Mouse (Mus musculus): ENCODE results near the gene Wdr66. TPM values are rescaled to one million over a fixed set of nuclear protein-coding genes. Genes with fewer than 3 reads are reported as not detected.
A peak's percentile ranks its signal among the peaks of the same experiment; 100 is the strongest.

Gene Wdr66
- polyA plus RNA-seq, 1 experiment from 2014 or later = 0.80 TPM

GRCm38 (mm10) chr5:123298526-123298925 lies 46.6 kb downstream of the Wdr66 start:
- WGBS = 88% methylated on average over 6 of the region's 6 CpGs
- Histone ChIP-seq H3K9ac (no peak overlapping the region), H3K36me3 (no peaks in the 10 kb centered on the region), H3K4me1 (replicated peaks) (peaks cover 47% of the 10 kb centered on the region), H3K4me3 (no peak overlapping the region), H3K27ac (replicated peaks) (no peak overlapping the region), H3K27me3 (no peaks in the 10 kb centered on the region), H3K9me3 (no peaks in the 10 kb centered on the region), H3K4me2 (no peak overlapping the region)
- no peak for ATAC-seq (ENCODE audit: low FRiP score, low read depth)

DNA sequence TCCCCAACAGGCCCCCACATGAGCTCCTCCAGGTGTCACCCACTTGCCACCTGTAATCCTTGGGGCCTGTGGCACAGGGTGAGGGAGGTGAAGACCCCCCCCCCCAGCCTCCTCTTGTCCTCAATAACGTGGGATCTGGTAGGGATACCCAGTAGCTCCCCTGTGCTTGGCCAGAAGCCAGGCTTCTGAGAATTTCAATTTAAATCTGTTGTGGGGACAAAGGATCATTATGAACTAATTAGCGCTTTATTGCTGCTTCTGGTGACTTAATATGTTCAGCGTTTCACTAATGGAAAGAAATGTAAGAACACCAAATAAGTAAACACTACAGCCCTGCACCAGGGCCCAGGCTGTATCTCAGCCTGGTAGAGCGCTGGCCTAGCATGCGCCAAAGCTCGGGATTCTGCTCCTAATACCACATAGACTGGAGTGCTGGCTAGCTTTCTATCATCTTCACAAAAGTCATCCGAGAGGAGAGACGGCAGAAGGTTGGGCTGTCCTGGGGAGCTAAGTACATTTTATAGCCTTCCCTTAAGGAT lies 48.7 kb downstream of the Wdr66 start:
- Histone ChIP-seq H3K27ac (replicated peaks) (0 out of 2 replicates have a peak overlapping the region, but pooled peaks have one; percentile 32), H3K27me3 (no peaks in the 10 kb centered on the region), H3K4me2 (peak overlapping the region; percentile 1; the same call in 1 of the 2 replicates), H3K9ac (no peak overlapping the region), H3K4me3 (no peak overlapping the region), H3K4me1 (replicated peaks) (peaks cover 35% of the 10 kb centered on the region), H3K9me3 (no peaks in the 10 kb centered on the region), H3K36me3 (no peaks in the 10 kb centered on the region)
- ATAC-seq (ENCODE audit: low FRiP score, low read depth) = peak; percentile 31; the same call in 1 of the 2 replicates
- WGBS = 46% methylated on average over 8 of the region's 8 CpGs

DNA sequence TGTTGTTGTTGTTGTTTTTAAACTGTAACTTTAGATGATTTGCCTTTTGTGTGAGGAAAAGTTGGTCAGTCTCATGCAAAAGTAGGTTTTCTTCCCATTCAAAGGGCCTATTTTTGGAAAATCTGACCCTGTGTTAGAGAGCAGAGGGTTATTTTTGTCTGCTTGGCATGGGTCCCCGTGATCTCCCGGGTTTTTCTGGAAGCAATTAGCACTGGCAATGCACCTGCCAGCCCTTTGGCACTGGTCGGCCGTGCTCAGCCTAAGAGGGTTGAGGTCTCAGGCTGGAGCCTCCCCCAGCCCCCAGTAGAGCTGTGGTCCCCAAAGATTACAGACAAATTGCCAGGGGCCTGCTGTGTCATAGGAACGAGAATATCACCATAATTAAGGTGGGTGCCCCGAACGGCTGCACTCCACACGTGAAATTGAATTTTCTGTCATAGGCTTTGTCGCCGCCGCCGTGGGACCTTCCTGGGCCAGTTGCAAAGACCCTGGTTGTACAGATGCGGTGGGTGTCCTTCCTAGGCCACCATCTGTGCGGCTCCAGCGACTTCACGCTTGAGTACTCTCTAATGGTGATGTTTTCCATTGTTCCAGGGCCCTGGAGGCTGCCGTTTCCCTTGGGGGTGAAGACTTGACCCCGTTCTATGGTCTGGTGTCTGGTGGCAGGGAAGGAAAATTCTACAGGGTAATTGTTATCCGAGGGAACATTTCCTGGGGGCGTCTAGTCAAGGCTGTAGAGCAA lies 50.0 kb downstream of the Wdr66 start:
- Histone ChIP-seq H3K9me3 (no peaks in the 10 kb centered on the region), H3K4me2 (no peak overlapping the region), H3K27ac (replicated peaks) (no peak overlapping the region), H3K27me3 (no peaks in the 10 kb centered on the region), H3K36me3 (no peaks in the 10 kb centered on the region), H3K4me3 (no peak overlapping the region), H3K9ac (no peak overlapping the region), H3K4me1 (replicated peaks) (peaks cover 30% of the 10 kb centered on the region)
- WGBS = 15% methylated on average over 20 of the region's 20 CpGs
- ATAC-seq (ENCODE audit: low FRiP score, low read depth) = no peak

GRCm38 (mm10) chr5:123307630-123308282 lies 55.9 kb downstream of the Wdr66 start:
- WGBS = 54% methylated on average over 18 of the region's 18 CpGs
- Histone ChIP-seq H3K9me3 (no peaks in the 10 kb centered on the region), H3K27ac (replicated peaks) (no peak overlapping the region), H3K36me3 (no peaks in the 10 kb centered on the region), H3K4me2 (no peak overlapping the region), H3K4me1 (replicated peaks) (peaks cover 4% of the 10 kb centered on the region; the same call in 1 of the 2 replicates), H3K27me3 (no peaks in the 10 kb centered on the region), H3K4me3 (no peak overlapping the region), H3K9ac (no peak overlapping the region)
- ATAC-seq (ENCODE audit: low FRiP score, low read depth) = peak; percentile 61; the same call in 1 of the 2 replicates

DNA sequence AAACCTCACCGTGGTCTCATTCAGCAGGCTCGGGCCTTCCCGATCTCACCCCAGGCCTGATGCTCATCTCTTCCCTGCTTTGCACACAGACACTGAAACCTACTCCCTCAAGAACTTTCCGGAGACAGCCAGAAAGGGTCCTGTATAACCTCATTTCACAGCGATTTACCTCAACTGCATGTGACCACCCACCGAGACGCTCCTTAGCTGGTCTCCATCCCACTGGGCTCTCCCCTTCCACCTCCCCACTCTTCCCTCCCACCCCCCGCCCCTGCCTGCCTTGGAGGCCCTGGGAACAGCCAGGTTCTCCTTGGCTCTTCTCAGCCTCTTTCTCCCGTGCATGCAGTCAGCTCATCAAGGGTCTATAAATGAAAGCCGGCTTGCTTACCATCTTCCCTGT lies 57.9 kb downstream of the Wdr66 start:
- no peaks in the 10 kb centered on the region for H3K27me3 ChIP-seq
- H3K9ac ChIP-seq = no peak overlapping the region
- H3K9me3 ChIP-seq = no peaks in the 10 kb centered on the region
- H3K27ac ChIP-seq (replicated peaks) = no peak overlapping the region
- H3K36me3 ChIP-seq = no peaks in the 10 kb centered on the region
- no peak overlapping the region for H3K4me3 ChIP-seq
- 0 out of 2 replicates have a peak, but pooled peaks cover 4% of the 10 kb centered on the region for H3K4me1 ChIP-seq (replicated peaks)
- ATAC-seq (ENCODE audit: low FRiP score, low read depth) = no peak
- no peak overlapping the region for H3K4me2 ChIP-seq
- 46% methylated on average over 10 of the region's 10 CpGs for WGBS

DNA sequence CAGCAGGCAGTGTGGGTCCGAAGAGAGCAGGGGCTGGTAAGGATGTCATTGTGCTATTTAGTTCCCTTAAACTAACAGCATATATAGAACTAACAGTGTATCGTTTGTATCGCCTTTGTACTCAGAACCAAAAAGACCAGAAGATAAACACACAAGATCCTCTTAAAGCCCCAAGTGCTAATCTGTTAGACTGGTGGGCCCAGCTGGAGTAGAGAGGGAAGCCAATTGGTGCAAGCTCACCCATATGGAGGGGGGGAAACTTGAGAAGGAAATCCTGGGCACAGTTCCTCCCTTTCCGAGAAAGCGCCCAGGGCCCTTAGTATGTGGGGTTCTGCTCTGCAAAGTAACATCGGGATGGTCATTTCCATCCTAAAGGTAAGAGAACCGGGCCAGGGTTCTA lies 58.3 kb downstream of the Wdr66 start:
- no peaks in the 10 kb centered on the region for H3K27me3 ChIP-seq
- no peak for ATAC-seq (ENCODE audit: low FRiP score, low read depth)
- no peaks in the 10 kb centered on the region for H3K9me3 ChIP-seq
- peaks cover 4% of the 10 kb centered on the region; the same call in 1 of the 2 replicates for H3K4me1 ChIP-seq (replicated peaks)
- WGBS = 70% methylated on average over 7 of the region's 7 CpGs
- H3K27ac ChIP-seq (replicated peaks) = no peak overlapping the region
- no peak overlapping the region for H3K4me2 ChIP-seq
- no peak overlapping the region for H3K4me3 ChIP-seq
- H3K9ac ChIP-seq = no peak overlapping the region
- no peaks in the 10 kb centered on the region for H3K36me3 ChIP-seq

DNA sequence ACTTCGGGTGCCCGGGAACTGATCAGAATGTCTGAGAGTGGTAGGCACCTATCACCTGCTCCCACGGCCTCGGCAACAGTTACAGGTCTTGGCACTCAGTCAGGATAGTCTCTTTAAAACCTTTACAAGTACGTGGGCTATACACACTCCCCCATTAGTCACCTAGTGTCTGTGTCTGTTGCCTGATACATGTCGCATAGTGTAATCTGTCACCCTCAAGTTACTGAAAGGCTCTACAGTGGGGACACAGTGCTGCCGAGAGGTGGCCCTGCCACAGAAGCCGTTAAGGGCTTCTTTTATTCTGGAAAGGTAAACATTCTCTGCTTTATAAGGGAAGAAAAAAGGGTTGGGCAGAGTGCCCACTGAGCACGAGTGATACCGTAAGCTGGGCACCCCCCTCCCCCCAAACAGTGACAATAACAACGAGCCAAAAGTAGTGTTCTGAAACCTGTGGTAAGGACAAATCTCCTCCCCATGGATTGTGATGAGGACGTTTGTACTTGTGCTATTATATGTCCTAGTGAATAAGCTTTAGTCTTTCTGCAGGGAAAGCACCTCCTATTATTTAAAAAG lies 61.2 kb downstream of the Wdr66 start:
- Histone ChIP-seq H3K27ac (replicated peaks) (no peak overlapping the region), H3K4me2 (no peak overlapping the region), H3K4me1 (replicated peaks) (peaks cover 6% of the 10 kb centered on the region), H3K9ac (no peak overlapping the region), H3K4me3 (no peak overlapping the region), H3K36me3 (no peaks in the 10 kb centered on the region), H3K27me3 (no peaks in the 10 kb centered on the region), H3K9me3 (no peaks in the 10 kb centered on the region)
- no peak for ATAC-seq (ENCODE audit: low FRiP score, low read depth)
- 53% methylated on average over 12 of the region's 12 CpGs for WGBS

DNA sequence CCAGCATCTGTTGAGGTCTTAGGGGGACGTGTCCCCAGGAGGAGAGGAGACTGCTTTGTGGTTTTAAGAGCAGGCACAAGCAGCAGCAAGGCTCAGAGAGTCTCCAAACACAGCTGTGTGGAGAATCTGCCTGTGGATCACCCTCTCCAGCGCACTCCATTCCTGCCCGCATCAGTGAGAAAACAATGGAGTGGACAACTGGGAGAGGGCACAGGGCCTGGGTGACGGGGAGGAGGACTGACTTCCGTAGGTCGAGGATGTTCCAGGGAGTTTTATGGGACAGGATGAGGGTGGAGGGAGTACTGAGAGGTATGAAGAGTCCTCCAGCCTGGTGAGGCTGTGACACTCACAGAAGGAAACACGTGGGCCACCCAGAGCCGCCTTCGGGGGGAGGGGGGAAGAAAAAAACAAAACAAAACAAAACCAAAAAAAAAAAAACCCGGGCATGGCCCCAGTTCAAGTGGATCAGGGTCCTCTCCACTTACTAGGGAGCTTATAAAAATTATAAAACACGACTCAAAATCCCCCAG lies 62.0 kb downstream of the Wdr66 start:
- Histone ChIP-seq H3K9me3 (no peaks in the 10 kb centered on the region), H3K4me2 (no peak overlapping the region), H3K36me3 (no peaks in the 10 kb centered on the region), H3K27ac (replicated peaks) (no peak overlapping the region), H3K4me3 (no peak overlapping the region), H3K9ac (no peak overlapping the region), H3K4me1 (replicated peaks) (peaks cover 6% of the 10 kb centered on the region), H3K27me3 (no peaks in the 10 kb centered on the region)
- ATAC-seq (ENCODE audit: low FRiP score, low read depth) = no peak
- WGBS = 56% methylated on average over 11 of the region's 11 CpGs

DNA sequence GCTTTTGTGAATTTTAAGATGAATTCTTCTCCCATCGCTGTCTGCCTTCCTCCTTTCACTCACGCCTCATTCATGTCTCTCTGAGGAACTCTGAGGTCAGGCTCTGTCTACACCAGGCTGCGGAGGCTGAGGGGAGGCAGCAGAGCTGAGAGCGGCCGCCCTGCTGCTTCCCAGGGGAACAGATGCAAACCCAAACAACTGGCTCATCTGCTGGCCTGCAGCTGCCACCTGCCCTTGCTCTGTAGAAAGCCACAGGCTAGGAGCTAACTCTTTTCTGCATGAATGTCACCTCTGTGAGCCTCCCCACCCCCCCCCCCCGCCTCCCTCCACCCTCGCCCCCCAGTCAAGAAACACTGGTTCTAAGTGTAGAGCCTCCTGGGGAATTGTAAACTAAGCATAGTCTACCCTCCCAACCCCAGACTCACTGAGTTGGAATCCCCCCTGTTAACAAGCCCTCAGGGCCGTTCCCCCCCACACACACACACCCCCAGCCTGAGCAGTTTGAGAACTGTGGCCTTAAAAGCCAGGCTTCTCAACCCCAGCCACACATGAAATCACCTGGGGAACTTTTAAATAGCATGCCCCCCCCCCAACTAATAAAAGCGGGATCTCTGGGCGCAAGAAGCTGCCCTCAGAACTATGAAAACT lies 63.4 kb downstream of the Wdr66 start:
- H3K9ac ChIP-seq = no peak overlapping the region
- ATAC-seq (ENCODE audit: low FRiP score, low read depth) = no peak
- peaks cover 6% of the 10 kb centered on the region for H3K4me1 ChIP-seq (replicated peaks)
- no peak overlapping the region for H3K27ac ChIP-seq (replicated peaks)
- H3K36me3 ChIP-seq = no peaks in the 10 kb centered on the region
- H3K27me3 ChIP-seq = no peaks in the 10 kb centered on the region
- no peak overlapping the region for H3K4me2 ChIP-seq
- no peak overlapping the region for H3K4me3 ChIP-seq
- WGBS = 29% methylated on average over 10 of the region's 10 CpGs
- no peaks in the 10 kb centered on the region for H3K9me3 ChIP-seq

GRCm38 (mm10) chr5:123317992-123318391 lies 66.1 kb downstream of the Wdr66 start:
- no peak for ATAC-seq (ENCODE audit: low FRiP score, low read depth)
- WGBS = 32% methylated on average over 6 of the region's 6 CpGs
- H3K27me3 ChIP-seq = no peaks in the 10 kb centered on the region
- H3K36me3 ChIP-seq = no peaks in the 10 kb centered on the region
- H3K4me2 ChIP-seq = peak overlapping the region; percentile 18
- no peak overlapping the region for H3K27ac ChIP-seq (replicated peaks)
- H3K9ac ChIP-seq = no peak overlapping the region
- H3K9me3 ChIP-seq = no peaks in the 10 kb centered on the region
- no peak overlapping the region for H3K4me3 ChIP-seq
- peaks cover 6% of the 10 kb centered on the region for H3K4me1 ChIP-seq (replicated peaks)

DNA sequence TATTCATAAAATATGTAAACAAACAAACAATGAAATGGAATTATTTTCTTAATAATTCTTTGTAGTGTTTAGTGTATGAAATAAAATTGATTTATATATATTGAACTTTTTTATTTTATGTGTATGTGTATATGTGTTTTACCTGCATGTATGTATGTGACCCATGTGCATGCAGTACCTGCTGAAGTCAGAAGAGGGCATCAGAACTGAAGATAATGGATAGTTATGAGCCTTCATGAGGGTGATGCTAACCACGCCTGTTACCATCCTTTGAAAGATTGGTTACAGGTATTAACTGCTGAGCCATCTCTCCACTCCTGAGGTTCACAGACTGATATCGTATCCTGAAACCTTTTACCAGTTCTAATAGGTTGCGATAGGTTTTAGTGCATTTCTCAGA lies 68.2 kb downstream of the Wdr66 start:
- H3K27me3 ChIP-seq = no peaks in the 10 kb centered on the region
- whole genome bisulfite sequencing = 97% methylated on average over 3 of the region's 3 CpGs
- H3K9me3 ChIP-seq = no peaks in the 10 kb centered on the region
- H3K4me2 ChIP-seq = no peak overlapping the region
- H3K4me1 ChIP-seq (replicated peaks) = peaks cover 16% of the 10 kb centered on the region
- H3K4me3 ChIP-seq = no peak overlapping the region
- no peak overlapping the region for H3K9ac ChIP-seq
- no peak overlapping the region for H3K27ac ChIP-seq (replicated peaks)
- H3K36me3 ChIP-seq = no peaks in the 10 kb centered on the region
- no peak for ATAC-seq (ENCODE audit: low FRiP score, low read depth)

Measured in hindbrain, embryonic 15.5 days (tissue).